Mouse (Mus musculus) MEL (cell line): ENCODE results near the gene Usp13. TPM values are rescaled to one million over a fixed set of nuclear protein-coding genes. Genes with fewer than 3 reads are reported as not detected.

ENCODE experiments used
- DNase-seq: peaks from one replicate; pipeline ENCODE4 v3.0.0; 2011; ENCODE audit warnings: low read depth, low spot score
- H3K27ac ChIP-seq: 2 replicates; pipeline ENCODE4 v1.5.1; 2012; ENCODE audit warnings: low read depth, mild to moderate bottlenecking, control low read depth, low read length, moderate library complexity; ENCODE audit not compliant: control insufficient read depth
- H3K27me3 ChIP-seq, 2 experiments: fragments of 150-350 bp in 1 of 2; sonication (generic) in 1 of 2; 2 replicates each; pipeline ENCODE4 v1.6.1; 2012; ENCODE audit warnings: low read length in 2 of 2, mild to moderate bottlenecking in 2 of 2, improper control_type of control experiment in 1 of 2, moderate library complexity in 1 of 2; ENCODE audit not compliant: insufficient read depth in 2 of 2, control insufficient read depth in 1 of 2
- H3K36me3 ChIP-seq, 2 experiments: 2 replicates each; pipeline ENCODE4 v1.6.1; 2012 to 2014; ENCODE audit warnings: low read length in 2 of 2, improper control_type of control experiment in 1 of 2, inconsistent platforms in 1 of 2, mild to moderate bottlenecking in 1 of 2; ENCODE audit not compliant: insufficient read depth in 2 of 2, control insufficient read depth in 1 of 2
- H3K4me1 ChIP-seq, 2 experiments: fragments of 150-350 bp in 1 of 2; sonication (generic) in 1 of 2; 2 replicates each; pipeline ENCODE4 v1.6.1; 2012; ENCODE audit warnings: low read length in 2 of 2, improper control_type of control experiment in 1 of 2, mild to moderate bottlenecking in 1 of 2; ENCODE audit not compliant: insufficient read depth in 2 of 2, control insufficient read depth in 1 of 2
- H3K4me3 ChIP-seq, 2 experiments: fragments of 150-350 bp in 1 of 2; sonication (generic) in 1 of 2; 2 replicates each; pipeline ENCODE4 v1.5.1; 2012; ENCODE audit warnings: low read depth in 2 of 2, low read length in 2 of 2, mild to moderate bottlenecking in 2 of 2, moderate library complexity in 2 of 2, control low read depth in 1 of 2, improper control_type of control experiment in 1 of 2; ENCODE audit not compliant: control insufficient read depth in 1 of 2, insufficient read depth in 1 of 2
- H3K79me2 ChIP-seq: 2 replicates; pipeline ENCODE4 v1.6.1; 2012; ENCODE audit warnings: mild to moderate bottlenecking, low read length, moderate library complexity; ENCODE audit not compliant: control insufficient read depth, poor library complexity, insufficient read depth
- H3K9ac ChIP-seq: 2 replicates; pipeline ENCODE4 v1.6.1; 2012; ENCODE audit warnings: low read depth, mild to moderate bottlenecking, control low read depth, low read length, moderate library complexity; ENCODE audit not compliant: control insufficient read depth, poor library complexity, severe bottlenecking
- H3K9me3 ChIP-seq: fragments of 150-350 bp; sonication (generic); replicated peaks from 2 replicates; pipeline ENCODE4 v1.6.1; 2012; ENCODE audit warnings: mild to moderate bottlenecking, low read length, improper control_type of control experiment, moderate library complexity; ENCODE audit not compliant: insufficient read depth
- CHD2 ChIP-seq: IDR thresholded peaks from 2 replicates; pipeline ENCODE4 v1.6.1; 2011; ENCODE audit warnings: low read length, improper control_type of control experiment
- CTCF ChIP-seq, 3 experiments: IDR thresholded peaks in 2 of 3; conservative IDR thresholded peaks in 1 of 3; 2 replicates each; pipeline ENCODE4 v1.5.1; 2011 to 2012; ENCODE audit warnings: low read length in 3 of 3, low read depth in 2 of 3, mild to moderate bottlenecking in 2 of 3, improper control_type of control experiment in 1 of 3, inconsistent platforms in 1 of 3, mixed read lengths in 1 of 3, moderate library complexity in 1 of 3; ENCODE audit not compliant: control insufficient read depth in 1 of 3, insufficient read depth in 1 of 3, poor library complexity in 1 of 3, severe bottlenecking in 1 of 3
- ELF1 ChIP-seq: IDR thresholded peaks from 2 replicates; pipeline ENCODE4 v1.6.1; 2014; ENCODE audit warnings: low read depth, mild to moderate bottlenecking, inconsistent platforms, low read length, improper control_type of control experiment, moderate library complexity
- EP300 ChIP-seq, 2 experiments: IDR thresholded peaks; 2 replicates each; pipeline ENCODE4 v1.6.1; 2011; ENCODE audit warnings: improper control_type of control experiment in 2 of 2, low read length in 2 of 2, low read depth in 1 of 2, mild to moderate bottlenecking in 1 of 2
- ETS1 ChIP-seq: IDR thresholded peaks from 2 replicates; pipeline ENCODE4 v1.6.1; 2012; ENCODE audit warnings: low read depth, mild to moderate bottlenecking, inconsistent platforms, low read length, improper control_type of control experiment, moderate library complexity
- GATA1 ChIP-seq: IDR thresholded peaks from 2 replicates; pipeline ENCODE4 v1.6.1; 2011; ENCODE audit warnings: low read depth, low read length, improper control_type of control experiment
- HCFC1 ChIP-seq: IDR thresholded peaks from 2 replicates; pipeline ENCODE4 v1.6.1; 2012; ENCODE audit warnings: low read depth, mild to moderate bottlenecking, inconsistent platforms, low read length, improper control_type of control experiment, moderate library complexity
- KAT2A ChIP-seq: conservative IDR thresholded peaks from 2 replicates; pipeline ENCODE4 v1.6.1; 2012; ENCODE audit warnings: low read depth, low read length, improper control_type of control experiment, inconsistent platforms
- MEF2A ChIP-seq: IDR thresholded peaks from 2 replicates; pipeline ENCODE4 v1.6.1; 2014; ENCODE audit warnings: low read depth, mild to moderate bottlenecking, inconsistent platforms, low read length, improper control_type of control experiment; ENCODE audit not compliant: poor library complexity, insufficient replicate concordance, severe bottlenecking; ENCODE audit errors: extremely low read depth
- MYB ChIP-seq: IDR thresholded peaks from 2 replicates; pipeline ENCODE4 v1.6.1; 2011; ENCODE audit warnings: mild to moderate bottlenecking, low read depth, low read length, improper control_type of control experiment
- MYC ChIP-seq: IDR thresholded peaks from 2 replicates; pipeline ENCODE4 v1.6.1; 2011; ENCODE audit warnings: low read depth, mild to moderate bottlenecking, low read length, improper control_type of control experiment, moderate library complexity
- NELFE ChIP-seq: IDR thresholded peaks from 2 replicates; pipeline ENCODE4 v1.6.1; 2011; ENCODE audit warnings: low read depth, low read length, improper control_type of control experiment
- TBP ChIP-seq: IDR thresholded peaks from 2 replicates; pipeline ENCODE4 v1.8.0; 2011; ENCODE audit warnings: low read depth, low read length, improper control_type of control experiment
- UBTF ChIP-seq: IDR thresholded peaks from 2 replicates; pipeline ENCODE4 v1.6.1; 2012; ENCODE audit warnings: low read depth, mild to moderate bottlenecking, inconsistent platforms, low read length, improper control_type of control experiment, moderate library complexity, borderline replicate concordance; ENCODE audit not compliant: insufficient read depth
- USF1 ChIP-seq: IDR thresholded peaks from 2 replicates; pipeline ENCODE4 v1.6.1; 2014; ENCODE audit warnings: low read depth, mild to moderate bottlenecking, inconsistent platforms, low read length, improper control_type of control experiment, moderate library complexity
- ZKSCAN1 ChIP-seq: IDR thresholded peaks from 2 replicates; pipeline ENCODE4 v1.6.1; 2012; ENCODE audit warnings: low read depth, mild to moderate bottlenecking, inconsistent platforms, low read length, improper control_type of control experiment, moderate library complexity
- ZMIZ1 ChIP-seq: IDR thresholded peaks from 2 replicates; pipeline ENCODE4 v1.6.1; 2012; ENCODE audit warnings: low read depth, mild to moderate bottlenecking, inconsistent platforms, low read length, improper control_type of control experiment, moderate library complexity
- ZNF384 ChIP-seq: IDR thresholded peaks from 2 replicates; pipeline ENCODE4 v1.6.1; 2012; ENCODE audit warnings: low read depth, mild to moderate bottlenecking, inconsistent platforms, low read length, improper control_type of control experiment
- polyA plus RNA-seq, 2 experiments: library from polyadenylated mRNA; stranded (reverse) in 1 of 2; unstranded in 1 of 2; fragments of >175 nt in 1 of 2; fragments of >200 nt in 1 of 2; gene quantifications; 2 replicates each; pipeline versions ENCODE4 v1.2.1 to v1.2.4; 2012; ENCODE audit warnings: low replicate concordance in 2 of 2, low read depth in 1 of 2; ENCODE audit not compliant: insufficient read length in 2 of 2, insufficient read depth in 1 of 2, missing spikeins in 1 of 2
- total RNA-seq: library from RNA; depleted of rRNA; stranded (reverse); fragments of 300-350 nt; gene quantifications from 2 replicates; pipeline ENCODE4 v1.2.3, GENCODE M21; 2012

Usp13 gene
- total and polyA plus RNA-seq, 3 experiments = not detected

DNA sequence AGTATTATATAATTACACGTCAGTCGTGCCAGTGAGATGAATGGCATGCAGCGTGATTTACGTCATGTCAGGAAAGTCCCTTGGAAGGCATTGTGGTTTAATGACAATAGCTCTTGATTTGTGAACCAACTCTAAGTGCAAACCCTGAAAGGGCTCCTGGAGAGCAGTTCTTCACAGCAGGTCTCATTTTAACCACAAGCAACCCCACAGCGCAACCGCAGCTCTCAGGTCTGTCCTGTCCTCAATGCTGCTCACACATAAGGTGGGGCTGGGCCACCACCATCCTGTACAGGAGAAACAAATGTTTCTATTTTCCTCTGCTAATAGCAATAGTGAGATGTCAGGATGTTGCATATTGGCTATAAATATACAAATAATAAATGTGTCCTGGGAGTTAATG lies 161.9 kb downstream of the Usp13 start:
- TF ChIP-seq ZNF384 = no peak
- TF ChIP-seq NELFE = no peak
- TF ChIP-seq EP300 (IDR thresholded peaks at IDR 0.05; ENCODE audit: low read depth in 1 of 2, low read length in 2 of 2) = no peak
- TF ChIP-seq ZKSCAN1 = no peak
- TF ChIP-seq MYB = no peak
- no peak for TF ChIP-seq HCFC1
- TF ChIP-seq UBTF = no peak
- no peak for TF ChIP-seq USF1
- Histone ChIP-seq H3K27ac (no peak overlapping the region), H3K27me3 (no peaks in the 10 kb centered on the region), H3K79me2 (no peaks in the 10 kb centered on the region), H3K4me1 (no peaks in the 10 kb centered on the region), H3K9me3 (no peaks in the 10 kb centered on the region), H3K9ac (no peak overlapping the region), H3K36me3 (no peaks in the 10 kb centered on the region), H3K4me3 (no peak overlapping the region)
- no peak for DNase-seq

DNA sequence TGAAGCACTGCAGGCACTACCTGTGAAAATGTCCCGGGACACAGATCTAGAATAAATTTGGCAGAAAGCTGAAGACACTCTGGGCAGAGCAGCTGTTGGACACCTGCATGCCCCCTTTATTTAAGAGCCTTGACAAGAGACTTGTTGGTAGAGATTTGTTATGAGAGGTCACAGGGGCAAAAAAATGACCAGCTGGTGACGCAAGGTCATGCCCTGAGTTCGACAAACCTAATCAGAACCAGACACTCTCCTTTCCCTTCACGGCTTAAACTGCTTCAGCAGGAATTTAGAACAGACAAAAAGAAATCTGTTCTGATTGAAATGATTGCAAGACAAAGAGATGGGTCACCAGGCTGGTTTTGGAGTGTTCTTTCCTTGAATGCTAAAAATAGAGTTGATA lies 162.6 kb downstream of the Usp13 start:
- H3K9me3 ChIP-seq = no peaks in the 10 kb centered on the region
- no peak overlapping the region for H3K27ac ChIP-seq
- TF ChIP-seq UBTF (no peak), MYC (no peak)
- H3K27me3 ChIP-seq = no peaks in the 10 kb centered on the region
- no peak overlapping the region for H3K4me3 ChIP-seq
- DNase-seq = no peak
- no peak overlapping the region for H3K9ac ChIP-seq
- H3K36me3 ChIP-seq = no peaks in the 10 kb centered on the region
- no peaks in the 10 kb centered on the region for H3K79me2 ChIP-seq
- no peaks in the 10 kb centered on the region for H3K4me1 ChIP-seq

DNA sequence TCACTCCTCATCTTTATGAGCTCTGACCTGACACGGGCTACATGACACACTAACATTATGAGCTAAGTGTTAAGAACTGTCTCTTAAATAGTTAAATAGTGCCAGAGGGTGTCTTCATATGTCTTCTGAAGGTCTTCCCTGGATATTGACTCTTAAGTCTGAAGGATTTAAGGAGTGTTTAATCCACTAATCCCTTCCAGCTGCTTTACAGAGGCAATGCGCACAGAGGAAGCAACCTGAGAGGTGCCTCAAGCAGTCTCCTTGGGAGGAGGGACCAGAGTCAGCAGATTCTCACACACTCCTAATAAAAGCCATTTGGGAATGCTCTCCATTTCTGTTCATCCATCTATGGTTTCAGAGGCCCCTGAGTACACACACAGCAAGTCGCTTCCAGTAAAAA lies 167.8 kb downstream of the Usp13 start:
- H3K36me3 ChIP-seq = no peaks in the 10 kb centered on the region
- no peak overlapping the region for H3K4me3 ChIP-seq
- H3K27me3 ChIP-seq = no peaks in the 10 kb centered on the region; a peak in 1 of 4 replicates
- DNase-seq = no peak
- TF ChIP-seq KAT2A (no peak), ZKSCAN1 (no peak), ZMIZ1 (no peak), GATA1 (no peak), CHD2 (no peak), MEF2A (no peak), EP300 (IDR thresholded peaks at IDR 0.05; ENCODE audit: low read depth in 1 of 2, low read length in 2 of 2) (no peak), CTCF (IDR thresholded peaks at IDR 0.05 in 2 of 3, conservative IDR thresholded peaks at IDR 0.05 in 1 of 3; ENCODE audit: control insufficient read depth in 1 of 3, insufficient read depth in 1 of 3, low read depth in 2 of 3, low read length in 3 of 3, poor library complexity in 1 of 3, severe bottlenecking in 1 of 3) (no peak), MYB (no peak), ELF1 (no peak), TBP (no peak), ETS1 (no peak)
- H3K4me1 ChIP-seq = no peaks in the 10 kb centered on the region
- no peak overlapping the region for H3K9ac ChIP-seq
- H3K9me3 ChIP-seq = no peaks in the 10 kb centered on the region
- H3K79me2 ChIP-seq = no peaks in the 10 kb centered on the region
- H3K27ac ChIP-seq = no peak overlapping the region
